Mouse (Mus musculus): ENCODE measurements around the gene Adamts8. TPM values are rescaled to one million over a fixed set of nuclear protein-coding genes. Genes with fewer than 3 reads are reported as not detected.

The Adamts8 gene
- polyA plus RNA-seq, 1 experiment = not detected

DNA sequence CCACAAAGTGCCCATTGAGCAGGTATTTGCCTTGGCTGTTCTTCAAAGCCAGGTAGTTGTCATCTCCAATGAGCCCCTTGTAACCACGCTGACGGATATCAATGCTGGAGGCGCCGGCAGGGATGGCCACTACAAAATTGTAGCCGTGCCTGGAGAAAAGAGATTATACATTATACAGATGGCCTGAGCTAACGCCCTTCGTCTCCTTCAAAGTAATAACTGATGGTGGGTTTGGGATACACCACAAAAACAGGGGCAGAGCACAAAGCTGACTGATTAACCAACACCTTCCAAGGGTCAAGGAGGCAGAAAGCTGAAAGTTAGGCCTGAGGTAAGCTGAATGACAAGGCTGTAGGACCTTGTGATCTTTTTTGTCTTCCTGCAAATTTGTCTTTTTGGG, 39.7 kb upstream of the Adamts8 start:
- TF ChIP-seq CEBPB (IDR thresholded peaks at IDR 0.05; ENCODE audit: low read depth) (no peak), MAX (IDR thresholded peaks at IDR 0.05) (no peak), USF1 (IDR thresholded peaks at IDR 0.05; ENCODE audit: low read depth) (no peak), CTCF (IDR thresholded peaks at IDR 0.05; ENCODE audit: control insufficient read depth, insufficient read depth, insufficient read length) (no peak), FOSL1 (IDR thresholded peaks at IDR 0.05; ENCODE audit: insufficient read depth, low read length, poor library complexity, severe bottlenecking) (no peak), MYOG (IDR thresholded peaks at IDR 0.05; ENCODE audit: control insufficient read depth, extremely low read depth, insufficient read length) (no peak), MYOD1 (IDR thresholded peaks at IDR 0.05; ENCODE audit: control insufficient read depth, insufficient read length, low read depth) (no peak)
- no peaks in the 10 kb centered on the region for H3K79me3 ChIP-seq (ENCODE audit: low read depth)
- no peaks in the 10 kb centered on the region for H3K36me3 ChIP-seq (ENCODE audit: control insufficient read depth, insufficient read depth)
- no peaks in the 10 kb centered on the region for H3K79me2 ChIP-seq (ENCODE audit: control insufficient read depth, insufficient read depth)
- H3K27me3 ChIP-seq (ENCODE audit: control insufficient read depth, insufficient read depth, insufficient read length) = no peaks in the 10 kb centered on the region
- no peak overlapping the region for H3K4me3 ChIP-seq (ENCODE audit: insufficient read depth, poor library complexity, severe bottlenecking)
- no peak overlapping the region for H3ac ChIP-seq (ENCODE audit: control insufficient read depth, insufficient read length, low read depth)

DNA sequence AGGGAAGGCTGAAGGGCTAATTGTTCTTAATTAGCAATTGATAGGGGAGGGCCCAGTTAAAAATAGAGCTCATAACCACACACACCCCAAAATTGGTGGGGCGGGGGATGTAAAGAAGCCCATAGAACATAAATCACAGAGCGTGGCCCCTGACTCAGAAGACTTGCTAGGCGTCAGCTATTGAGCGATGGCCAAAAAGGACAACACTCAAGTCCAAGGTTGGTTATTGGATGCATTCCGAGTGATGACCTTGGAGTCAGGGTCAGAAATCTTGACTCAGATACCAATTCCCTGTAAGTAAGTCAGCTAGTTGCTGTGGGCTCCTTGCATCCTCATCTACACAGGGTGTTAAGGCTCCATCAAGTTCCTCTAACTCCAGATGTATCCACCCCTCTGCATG, 39.1 kb upstream of the Adamts8 start:
- Histone ChIP-seq H3K79me3 (ENCODE audit: low read depth) (no peaks in the 10 kb centered on the region), H3K27me3 (ENCODE audit: control insufficient read depth, insufficient read depth, insufficient read length) (no peaks in the 10 kb centered on the region), H3K36me3 (ENCODE audit: control insufficient read depth, insufficient read depth) (no peaks in the 10 kb centered on the region), H3K79me2 (ENCODE audit: control insufficient read depth, insufficient read depth) (no peaks in the 10 kb centered on the region), H3K4me3 (ENCODE audit: insufficient read depth, poor library complexity, severe bottlenecking) (no peak overlapping the region), H3ac (ENCODE audit: control insufficient read depth, insufficient read length, low read depth) (no peak overlapping the region)
- no peak for TF ChIP-seq MAX (IDR thresholded peaks at IDR 0.05)
- no peak for TF ChIP-seq USF1 (IDR thresholded peaks at IDR 0.05; ENCODE audit: low read depth)
- TF ChIP-seq MYOG (IDR thresholded peaks at IDR 0.05; ENCODE audit: control insufficient read depth, extremely low read depth, insufficient read length) = no peak
- no peak for TF ChIP-seq CTCF (IDR thresholded peaks at IDR 0.05; ENCODE audit: control insufficient read depth, insufficient read depth, insufficient read length)
- no peak for TF ChIP-seq FOSL1 (IDR thresholded peaks at IDR 0.05; ENCODE audit: insufficient read depth, low read length, poor library complexity, severe bottlenecking)

DNA sequence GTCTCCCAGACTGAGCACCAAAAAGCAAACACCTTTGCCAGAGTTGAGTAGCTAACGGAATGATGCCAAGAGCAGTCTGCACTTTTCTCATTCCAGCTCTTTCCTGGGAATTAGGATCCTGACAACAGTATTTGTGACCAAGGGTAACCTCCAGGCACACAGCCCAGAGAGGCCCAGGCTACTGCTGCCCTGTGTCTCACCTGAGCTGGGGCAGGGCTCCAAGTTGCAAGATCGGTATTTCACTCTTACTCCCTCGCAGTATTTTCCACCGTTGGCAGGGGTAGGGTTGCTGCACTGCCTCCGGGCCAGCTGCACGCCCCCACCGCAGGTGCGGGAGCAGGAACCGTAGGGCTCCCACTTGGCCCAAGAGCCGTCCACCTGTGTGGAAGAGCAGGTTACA, 36.5 kb upstream of the Adamts8 start:
- no peak for TF ChIP-seq USF1 (IDR thresholded peaks at IDR 0.05; ENCODE audit: low read depth)
- no peak for TF ChIP-seq MYOD1 (IDR thresholded peaks at IDR 0.05; ENCODE audit: control insufficient read depth, insufficient read length, low read depth)
- no peak for TF ChIP-seq MYOG (IDR thresholded peaks at IDR 0.05; ENCODE audit: control insufficient read depth, extremely low read depth, insufficient read length)
- TF ChIP-seq CTCF (IDR thresholded peaks at IDR 0.05; ENCODE audit: control insufficient read depth, insufficient read depth, insufficient read length) = no peak
- TF ChIP-seq CEBPB (IDR thresholded peaks at IDR 0.05; ENCODE audit: low read depth) = no peak
- TF ChIP-seq FOSL1 (IDR thresholded peaks at IDR 0.05; ENCODE audit: insufficient read depth, low read length, poor library complexity, severe bottlenecking) = no peak
- TF ChIP-seq MAX (IDR thresholded peaks at IDR 0.05) = no peak
- Histone ChIP-seq H3ac (ENCODE audit: control insufficient read depth, insufficient read length, low read depth) (no peak overlapping the region), H3K79me3 (ENCODE audit: low read depth) (no peaks in the 10 kb centered on the region), H3K79me2 (ENCODE audit: control insufficient read depth, insufficient read depth) (no peaks in the 10 kb centered on the region), H3K4me3 (ENCODE audit: insufficient read depth, poor library complexity, severe bottlenecking) (no peak overlapping the region), H3K27me3 (ENCODE audit: control insufficient read depth, insufficient read depth, insufficient read length) (no peaks in the 10 kb centered on the region), H3K36me3 (ENCODE audit: control insufficient read depth, insufficient read depth) (no peaks in the 10 kb centered on the region)

DNA sequence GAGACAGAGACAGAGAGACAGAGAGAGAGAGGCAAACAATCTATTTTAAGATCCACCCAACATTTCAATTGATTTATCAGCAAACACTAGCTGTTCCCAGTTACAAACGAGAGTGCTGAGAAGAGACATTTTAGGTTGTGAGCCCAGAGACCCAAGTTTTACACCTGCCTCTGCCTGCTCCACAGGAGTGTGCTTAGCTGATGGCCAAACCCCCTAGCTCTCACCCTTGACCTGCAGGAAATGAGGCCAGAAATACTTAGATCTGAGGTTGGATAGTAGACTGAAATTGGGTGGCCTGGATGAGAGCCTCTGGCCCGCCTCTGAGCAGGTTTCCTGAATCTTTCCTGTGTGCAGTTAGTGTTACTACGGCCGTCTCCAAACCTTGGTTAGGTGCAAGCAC, 35.9 kb upstream of the Adamts8 start:
- no peak overlapping the region for H3K4me3 ChIP-seq (ENCODE audit: insufficient read depth, poor library complexity, severe bottlenecking)
- H3K36me3 ChIP-seq (ENCODE audit: control insufficient read depth, insufficient read depth) = no peaks in the 10 kb centered on the region
- H3K79me2 ChIP-seq (ENCODE audit: control insufficient read depth, insufficient read depth) = no peaks in the 10 kb centered on the region
- no peak overlapping the region for H3ac ChIP-seq (ENCODE audit: control insufficient read depth, insufficient read length, low read depth)
- TF ChIP-seq CTCF (IDR thresholded peaks at IDR 0.05; ENCODE audit: control insufficient read depth, insufficient read depth, insufficient read length) (no peak), USF1 (IDR thresholded peaks at IDR 0.05; ENCODE audit: low read depth) (no peak), MYOD1 (IDR thresholded peaks at IDR 0.05; ENCODE audit: control insufficient read depth, insufficient read length, low read depth) (no peak), MYOG (IDR thresholded peaks at IDR 0.05; ENCODE audit: control insufficient read depth, extremely low read depth, insufficient read length) (no peak), FOSL1 (IDR thresholded peaks at IDR 0.05; ENCODE audit: insufficient read depth, low read length, poor library complexity, severe bottlenecking) (no peak), CEBPB (IDR thresholded peaks at IDR 0.05; ENCODE audit: low read depth) (no peak), MAX (IDR thresholded peaks at IDR 0.05) (no peak)
- no peaks in the 10 kb centered on the region for H3K79me3 ChIP-seq (ENCODE audit: low read depth)
- no peaks in the 10 kb centered on the region for H3K27me3 ChIP-seq (ENCODE audit: control insufficient read depth, insufficient read depth, insufficient read length)

DNA sequence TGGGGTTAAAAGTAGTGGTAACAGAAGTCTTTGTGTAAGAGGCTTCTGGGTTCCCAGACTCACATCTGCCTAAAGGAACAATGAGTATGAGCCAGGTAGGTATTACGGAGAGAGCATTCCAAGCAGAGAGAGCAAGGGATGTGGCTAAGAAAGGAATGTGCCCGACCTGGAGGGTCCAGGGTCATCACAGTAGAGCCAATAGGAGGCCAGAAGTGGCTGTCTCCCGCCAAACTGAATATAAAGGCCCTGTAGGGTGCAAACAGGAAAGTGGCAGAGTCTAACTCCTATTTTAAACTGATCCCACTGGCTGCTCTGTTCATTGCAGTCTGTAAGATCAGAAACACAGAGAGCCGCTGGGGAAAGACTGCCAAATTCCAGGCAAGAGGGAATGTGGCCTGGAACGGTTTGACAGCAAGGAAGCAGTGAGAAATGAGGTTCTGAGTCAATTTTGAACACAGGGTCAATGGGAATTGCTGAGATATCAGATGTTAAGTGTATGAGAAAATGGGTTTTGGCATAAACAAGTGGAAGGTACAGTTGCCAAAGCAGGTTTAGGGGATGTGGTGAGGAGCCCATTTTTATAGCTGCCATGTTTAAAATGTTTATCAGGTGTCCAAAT, 34.6 kb upstream of the Adamts8 start:
- no peaks in the 10 kb centered on the region for H3K79me3 ChIP-seq (ENCODE audit: low read depth)
- no peak overlapping the region for H3ac ChIP-seq (ENCODE audit: control insufficient read depth, insufficient read length, low read depth)
- H3K36me3 ChIP-seq (ENCODE audit: control insufficient read depth, insufficient read depth) = no peaks in the 10 kb centered on the region
- no peaks in the 10 kb centered on the region for H3K79me2 ChIP-seq (ENCODE audit: control insufficient read depth, insufficient read depth)
- no peaks in the 10 kb centered on the region for H3K27me3 ChIP-seq (ENCODE audit: control insufficient read depth, insufficient read depth, insufficient read length)
- TF ChIP-seq CTCF (IDR thresholded peaks at IDR 0.05; ENCODE audit: control insufficient read depth, insufficient read depth, insufficient read length) (no peak), MYOD1 (IDR thresholded peaks at IDR 0.05; ENCODE audit: control insufficient read depth, insufficient read length, low read depth) (no peak), FOSL1 (IDR thresholded peaks at IDR 0.05; ENCODE audit: insufficient read depth, low read length, poor library complexity, severe bottlenecking) (no peak), USF1 (IDR thresholded peaks at IDR 0.05; ENCODE audit: low read depth) (no peak), CEBPB (IDR thresholded peaks at IDR 0.05; ENCODE audit: low read depth) (no peak), MYOG (IDR thresholded peaks at IDR 0.05; ENCODE audit: control insufficient read depth, extremely low read depth, insufficient read length) (no peak), MAX (IDR thresholded peaks at IDR 0.05) (no peak)
- H3K4me3 ChIP-seq (ENCODE audit: insufficient read depth, poor library complexity, severe bottlenecking) = no peak overlapping the region

DNA sequence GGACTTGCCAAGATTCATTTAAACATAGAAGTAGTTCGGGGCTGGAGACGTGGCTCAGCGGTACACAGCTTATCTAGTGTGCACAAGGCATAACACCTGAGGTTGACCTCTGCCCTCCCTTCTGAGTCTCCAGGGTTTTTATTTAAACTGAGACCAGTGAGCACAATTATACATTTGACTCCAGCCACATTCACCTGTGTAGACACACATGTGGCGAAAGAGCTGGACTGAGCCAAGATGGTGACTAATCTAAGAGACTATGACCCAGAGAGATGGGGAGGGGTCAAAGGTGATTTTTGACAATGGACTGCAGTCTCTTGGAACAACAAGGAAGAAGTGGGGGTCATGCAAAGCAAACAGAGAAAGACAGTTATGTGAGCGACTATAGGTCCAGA, 34.1 kb upstream of the Adamts8 start:
- Histone ChIP-seq H3K79me3 (ENCODE audit: low read depth) (no peaks in the 10 kb centered on the region), H3K4me3 (ENCODE audit: insufficient read depth, poor library complexity, severe bottlenecking) (no peak overlapping the region), H3K36me3 (ENCODE audit: control insufficient read depth, insufficient read depth) (no peaks in the 10 kb centered on the region), H3ac (ENCODE audit: control insufficient read depth, insufficient read length, low read depth) (no peak overlapping the region), H3K79me2 (ENCODE audit: control insufficient read depth, insufficient read depth) (no peaks in the 10 kb centered on the region), H3K27me3 (ENCODE audit: control insufficient read depth, insufficient read depth, insufficient read length) (no peaks in the 10 kb centered on the region)
- TF ChIP-seq MYOD1 (IDR thresholded peaks at IDR 0.05; ENCODE audit: control insufficient read depth, insufficient read length, low read depth) (no peak), CTCF (IDR thresholded peaks at IDR 0.05; ENCODE audit: control insufficient read depth, insufficient read depth, insufficient read length) (no peak), MYOG (IDR thresholded peaks at IDR 0.05; ENCODE audit: control insufficient read depth, extremely low read depth, insufficient read length) (no peak), CEBPB (IDR thresholded peaks at IDR 0.05; ENCODE audit: low read depth) (no peak), USF1 (IDR thresholded peaks at IDR 0.05; ENCODE audit: low read depth) (no peak), FOSL1 (IDR thresholded peaks at IDR 0.05; ENCODE audit: insufficient read depth, low read length, poor library complexity, severe bottlenecking) (no peak), MAX (IDR thresholded peaks at IDR 0.05) (no peak)
